Mouse (Mus musculus) gastrocnemius, adult 2 months (tissue): ENCODE measurements around the gene Epb41. TPM values are rescaled to one million over a fixed set of nuclear protein-coding genes. Genes with fewer than 3 reads are reported as not detected.

Source experiments
- DNase-seq: peaks from one replicate; pipeline ENCODE4 v3.0.0; 2022
- H3K27ac ChIP-seq: fragments of 200-600 bp; 2 replicates; pipeline ENCODE4 v1.8.1; 2022; ENCODE audit warnings: mild to moderate bottlenecking
- H3K4me3 ChIP-seq: fragments of 200-600 bp; 2 replicates; pipeline ENCODE4 v1.8.1; 2022; ENCODE audit warnings: mild to moderate bottlenecking, moderate library complexity
- CTCF ChIP-seq: fragments of 200-600 bp; IDR thresholded peaks from 2 replicates; pipeline ENCODE4 v1.8.1; 2022; ENCODE audit warnings: antibody characterized with exemption, mild to moderate bottlenecking, moderate library complexity
- intact Hi-C: fragments of 180-260 bp; cut with DNase I; formaldehyde crosslinking; loops from one replicate; pipeline ENCODE4 v1.15.1; 2025
- total RNA-seq, 2 experiments: library from RNA; stranded (reverse); gene quantifications; 2 replicates each; pipeline ENCODE4 v1.2.3; 2021

The Epb41 gene
- total RNA-seq, 2 experiments from 2014 or later, result 102 to 113 TPM

- intact Hi-C loops, result no loop called here
- no peak for DNase-seq
- H3K4me3 ChIP-seq, result no peak overlapping the region
- no peak for TF ChIP-seq CTCF
- H3K27ac ChIP-seq, result no peak overlapping the region
Measured at GRCm38 (mm10) chr4:132051321-132052275, 23.5 kb downstream of the Epb41 start.

DNA sequence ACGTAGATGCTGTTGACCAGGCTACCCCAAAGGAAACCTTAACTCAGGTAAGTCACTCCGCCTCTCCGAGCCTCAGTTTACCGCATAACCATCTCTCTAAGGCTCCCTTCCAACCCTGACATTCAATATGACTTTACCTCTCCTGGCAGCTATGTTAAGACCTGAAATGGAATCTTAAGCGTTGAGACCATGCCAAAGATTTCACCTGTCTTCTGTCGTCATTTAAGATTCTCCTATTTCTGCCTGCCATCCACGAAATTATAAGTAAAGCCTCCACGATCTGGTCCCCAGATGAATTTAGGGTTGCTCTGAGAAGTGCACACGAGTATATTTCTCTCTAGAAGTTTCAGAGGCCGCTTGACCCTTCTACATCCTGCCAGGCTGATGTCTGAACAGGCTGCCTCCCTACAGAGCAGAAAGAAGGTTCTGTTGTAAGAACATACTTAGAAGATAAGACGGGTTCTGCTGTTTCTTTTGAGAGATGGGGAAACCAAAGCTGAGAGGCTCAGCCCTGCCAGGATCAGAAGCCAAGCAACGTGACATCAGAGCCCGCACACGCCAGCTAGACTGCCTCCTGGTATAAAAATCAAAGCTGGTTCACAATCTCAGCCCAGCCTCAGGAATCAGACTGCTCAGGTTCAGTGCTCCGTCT lies 25.4 kb downstream of the Epb41 start:
- DNase-seq, result peak; percentile 59
- H3K27ac ChIP-seq, result peak overlapping the region; percentile 80
- intact Hi-C loops, result no loop called here
- H3K4me3 ChIP-seq, result peak overlapping the region; percentile 91
- TF ChIP-seq CTCF, result no peak

GRCm38 (mm10) chr4:132048995-132049404 lies 26.1 kb downstream of the Epb41 start:
- no peak for TF ChIP-seq CTCF
- intact Hi-C loops, result no loop called here
- peak; percentile 91 for DNase-seq
- Histone ChIP-seq H3K27ac (peak overlapping the region; percentile 80), H3K4me3 (peak overlapping the region; percentile 91)

GRCm38 (mm10) chr4:132048011-132048991 lies 26.8 kb downstream of the Epb41 start:
- no peak for TF ChIP-seq CTCF
- DNase-seq, result peak; percentile 53
- intact Hi-C loops, result no loop called here
- H3K27ac ChIP-seq, result peak overlapping the region; percentile 80
- peak overlapping the region; percentile 91 for H3K4me3 ChIP-seq

DNA sequence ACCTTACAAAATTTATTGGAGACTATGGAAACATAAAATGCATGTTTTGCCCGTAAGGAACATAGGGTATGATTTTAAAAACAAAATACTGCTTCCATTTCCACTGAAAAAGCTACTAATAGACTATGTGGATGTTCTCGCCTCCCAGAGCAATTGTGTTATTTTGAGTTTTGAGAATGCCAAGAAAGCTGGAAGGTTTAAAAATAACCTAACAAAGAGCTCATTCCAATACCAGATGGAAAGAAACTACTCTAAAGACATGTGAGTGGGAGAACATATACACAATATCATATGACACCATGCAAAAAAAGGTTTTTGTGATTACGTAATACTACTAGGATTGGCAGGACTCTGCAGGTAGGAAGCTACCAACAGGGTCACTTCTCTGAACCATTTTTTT lies 31.4 kb downstream of the Epb41 start:
- no peak for TF ChIP-seq CTCF
- intact Hi-C loops, result no loop called here
- DNase-seq, result no peak
- Histone ChIP-seq H3K4me3 (no peak overlapping the region), H3K27ac (peak overlapping the region; percentile 53)

- TF ChIP-seq CTCF, result no peak
- H3K4me3 ChIP-seq, result no peak overlapping the region
- peak overlapping the region; percentile 9; the same call in 1 of the 2 replicates for H3K27ac ChIP-seq
- intact Hi-C loops, result no loop called here
- DNase-seq, result no peak
Measured at GRCm38 (mm10) chr4:132041471-132042332, 33.4 kb downstream of the Epb41 start.

GRCm38 (mm10) chr4:132039975-132040645 lies 35.0 kb downstream of the Epb41 start:
- peak overlapping the region; percentile 78 for H3K27ac ChIP-seq
- H3K4me3 ChIP-seq, result no peak overlapping the region
- intact Hi-C loops, result loop anchor here (5.0 kb wide), 1 partner anchor 37 kb away; the partner anchor contains the start of gene Epb41
- no peak for DNase-seq
- no peak for TF ChIP-seq CTCF

DNA sequence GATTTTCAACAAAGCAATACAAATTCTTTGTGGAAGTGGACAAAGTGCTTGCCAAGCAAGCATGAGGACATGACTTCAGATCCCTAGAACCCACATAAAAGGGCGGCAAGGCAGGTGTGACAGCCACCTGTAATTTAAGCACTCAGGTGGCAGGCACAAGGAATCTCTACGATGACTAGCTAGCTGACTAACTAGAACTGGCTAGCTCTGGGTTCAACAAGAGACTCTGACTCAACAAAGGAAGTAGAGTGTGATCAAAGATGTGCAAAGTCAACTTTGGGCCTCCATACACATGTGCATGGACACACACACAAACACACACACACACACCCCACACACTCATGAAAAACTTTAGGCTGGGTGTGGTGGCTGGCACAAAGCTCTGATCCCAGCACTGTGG lies 35.6 kb downstream of the Epb41 start:
- H3K4me3 ChIP-seq, result no peak overlapping the region
- H3K27ac ChIP-seq, result peak overlapping the region; percentile 78
- intact Hi-C loops, result loop anchor here (5.0 kb wide), 1 partner anchor 38 kb away; the partner anchor contains the start of gene Epb41
- TF ChIP-seq CTCF, result no peak
- no peak for DNase-seq

DNA sequence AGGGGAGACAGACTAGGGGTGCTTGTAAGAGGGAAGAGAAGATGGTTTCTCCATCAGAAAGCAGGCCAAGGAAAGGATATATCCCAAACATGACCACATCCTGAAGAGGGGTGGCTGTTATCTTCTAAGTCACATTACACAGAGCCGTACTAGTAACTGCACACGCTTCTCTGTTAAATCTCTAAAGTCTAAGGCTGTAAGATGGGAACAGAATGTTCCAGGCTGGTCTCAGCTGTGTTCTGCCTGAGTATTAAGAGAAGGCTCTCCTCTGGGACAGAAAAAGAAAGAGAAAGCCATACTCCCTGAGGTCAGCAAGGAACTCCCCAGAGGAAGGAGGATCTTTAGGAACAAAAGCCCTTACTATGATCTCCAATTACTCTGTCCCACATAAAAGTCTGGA lies 36.3 kb downstream of the Epb41 start:
- H3K27ac ChIP-seq, result peak overlapping the region; percentile 78
- intact Hi-C loops, result loop anchor here (5.0 kb wide), 1 partner anchor 38 kb away; the partner anchor contains the start of gene Epb41
- DNase-seq, result no peak

DNA sequence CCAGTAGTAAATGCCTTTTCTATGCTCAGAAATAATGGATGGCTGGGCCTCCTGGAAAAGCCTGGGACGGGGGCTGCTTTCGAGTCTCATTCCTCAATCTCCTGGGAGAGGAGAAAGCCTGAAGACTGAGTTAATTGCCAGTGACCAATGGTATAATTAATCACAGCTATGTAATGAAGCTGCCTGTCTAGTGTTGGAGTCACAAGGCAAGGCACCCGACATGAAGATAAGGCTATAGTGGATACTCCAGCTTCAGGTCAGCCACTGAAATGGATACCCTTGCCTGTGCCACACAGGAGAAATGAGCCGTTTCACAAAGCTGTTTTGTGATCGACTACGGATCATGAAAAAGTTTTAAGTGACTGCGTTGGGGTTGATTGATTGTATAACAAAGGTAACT lies 37.1 kb downstream of the Epb41 start:
- no peak for TF ChIP-seq CTCF
- DNase-seq, result no peak
- intact Hi-C loops, result loop anchor here (5.0 kb wide), 1 partner anchor 39 kb away; the partner anchor contains the start of gene Epb41
- Histone ChIP-seq H3K27ac (peak overlapping the region; percentile 78), H3K4me3 (no peak overlapping the region)

More for the DNA sequence above, 36.3 kb downstream of the Epb41 start:
- H3K4me3 ChIP-seq, result no peak overlapping the region
- TF ChIP-seq CTCF, result no peak
